Mouse (Mus musculus) liver, adult 2 months (tissue): ENCODE measurements at regions not wholly inside any gene's neighbourhood (a gene's known extent, or its start where the extent isn't known, plus 50 kb on each side); places are given as distances from the start of the nearest gene placed in this dataset.

ENCODE experiments used
- CTCF ChIP-seq: fragments of 200-500 bp; IDR thresholded peaks from 2 replicates; pipeline ENCODE4 v1.5.1; 2011; ENCODE audit warnings: low read depth, low read length, control low read depth
- POLR2A ChIP-seq: fragments of 200-500 bp; IDR thresholded peaks from 2 replicates; pipeline ENCODE4 v1.6.1; 2011; ENCODE audit warnings: low read length, control low read depth; ENCODE audit not compliant: insufficient read depth; ENCODE audit errors: extremely low read depth

GRCm38 (mm10) chr12:6097295-6097694 is 721.8 kb upstream of the Klhl29 start:
- TF ChIP-seq CTCF = no peak
- no peak for TF ChIP-seq POLR2A
